Mouse (Mus musculus): ENCODE measurements at regions not wholly inside any gene's neighbourhood (a gene's known extent, or its start where the extent isn't known, plus 50 kb on each side); places are given as distances from the start of the nearest gene placed in this dataset.

DNA sequence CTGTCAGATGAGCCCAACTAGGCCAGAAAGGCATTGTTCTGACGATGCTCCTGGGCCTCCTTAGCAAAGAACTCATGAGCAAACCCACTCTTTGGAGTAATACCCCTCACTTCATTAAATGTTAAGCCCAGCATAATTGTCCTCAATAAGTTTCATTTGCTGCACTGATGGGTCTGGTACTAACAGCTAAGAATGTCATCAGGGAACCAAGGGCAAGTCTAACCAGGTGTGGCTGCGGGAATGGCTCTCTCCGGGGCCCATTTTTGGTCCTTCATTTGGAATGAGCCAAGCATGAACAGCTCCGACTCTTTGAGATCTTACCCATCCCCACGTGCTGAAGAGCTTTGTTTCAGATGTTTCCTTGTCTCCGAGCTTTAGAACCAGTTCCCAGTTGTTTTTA lies 82.2 kb downstream of the Mex3b start:
- TF ChIP-seq CTCF (IDR thresholded peaks at IDR 0.05; ENCODE audit: borderline replicate concordance, extremely low read depth, insufficient read depth, insufficient read length) (no peak), POLR2A (IDR thresholded peaks at IDR 0.05; ENCODE audit: borderline replicate concordance, extremely low read depth, insufficient read depth, insufficient read length, poor library complexity, severe bottlenecking) (no peak)

All from brain, embryonic 14.5 days (tissue).